Mouse (Mus musculus) spleen, adult 2 months (tissue): ENCODE data around the gene Hhatl. TPM values are rescaled to one million over a fixed set of nuclear protein-coding genes. Genes with fewer than 3 reads are reported as not detected.

Experiments
- DNase-seq, 2 experiments: peaks; one replicate each; pipeline versions ENCODE4 v3.0.0 to v3.0.0-alpha.2; 2012 to 2021; ENCODE audit warnings: low spot score in 2 of 2, low read depth in 1 of 2
- H3K27ac ChIP-seq: fragments of 200-500 bp; 2 replicates; pipeline ENCODE4 v1.5.1; 2012; ENCODE audit warnings: low read length, inconsistent platforms; ENCODE audit not compliant: insufficient read depth
- H3K27me3 ChIP-seq: fragments of 200-500 bp; 2 replicates; pipeline ENCODE4 v1.6.1; 2012; ENCODE audit warnings: mild to moderate bottlenecking, moderate library complexity, low read length, inconsistent platforms; ENCODE audit not compliant: control insufficient read depth, insufficient read depth
- H3K36me3 ChIP-seq: fragments of 200-500 bp; 2 replicates; pipeline ENCODE4 v1.6.1; 2012; ENCODE audit warnings: mild to moderate bottlenecking, low read length, inconsistent platforms; ENCODE audit not compliant: control insufficient read depth, insufficient read depth
- H3K4me1 ChIP-seq: fragments of 200-500 bp; 2 replicates; pipeline ENCODE4 v1.6.1; 2011; ENCODE audit warnings: inconsistent platforms; ENCODE audit not compliant: control insufficient read depth, insufficient read depth, insufficient read length
- H3K4me3 ChIP-seq: fragments of 200-500 bp; 2 replicates; pipeline ENCODE4 v1.5.1; 2011; ENCODE audit warnings: mild to moderate bottlenecking, inconsistent platforms; ENCODE audit not compliant: insufficient read depth, insufficient read length; ENCODE audit errors: extremely low read depth
- CTCF ChIP-seq: fragments of 200-500 bp; IDR thresholded peaks from 2 replicates; pipeline ENCODE4 v1.5.1; 2011; ENCODE audit warnings: mild to moderate bottlenecking, inconsistent platforms; ENCODE audit not compliant: insufficient read depth, insufficient read length, insufficient replicate concordance; ENCODE audit errors: extremely low read depth
- POLR2A ChIP-seq: fragments of 200-500 bp; IDR thresholded peaks from 2 replicates; pipeline ENCODE4 v1.6.1; 2011; ENCODE audit warnings: low read depth, low read length, inconsistent platforms
- WGBS: fragments of 180-500 bp; shearing (Covaris S2); methylation state at CpG from one replicate; pipeline ENCODE4 v1.1.7; 2018; 5-methylcytosine and 5-hydroxymethylcytosine counted together
- polyA plus RNA-seq: library from polyadenylated mRNA; depleted of rRNA; stranded (reverse); fragments of >200 nt; gene quantifications from 2 replicates; pipeline ENCODE4 v1.2.3, GENCODE M21; 2012; rRNA removed

The Hhatl gene
- polyA plus RNA-seq = 0.19 TPM in 1 of 2 replicates, not detected in the other

DNA sequence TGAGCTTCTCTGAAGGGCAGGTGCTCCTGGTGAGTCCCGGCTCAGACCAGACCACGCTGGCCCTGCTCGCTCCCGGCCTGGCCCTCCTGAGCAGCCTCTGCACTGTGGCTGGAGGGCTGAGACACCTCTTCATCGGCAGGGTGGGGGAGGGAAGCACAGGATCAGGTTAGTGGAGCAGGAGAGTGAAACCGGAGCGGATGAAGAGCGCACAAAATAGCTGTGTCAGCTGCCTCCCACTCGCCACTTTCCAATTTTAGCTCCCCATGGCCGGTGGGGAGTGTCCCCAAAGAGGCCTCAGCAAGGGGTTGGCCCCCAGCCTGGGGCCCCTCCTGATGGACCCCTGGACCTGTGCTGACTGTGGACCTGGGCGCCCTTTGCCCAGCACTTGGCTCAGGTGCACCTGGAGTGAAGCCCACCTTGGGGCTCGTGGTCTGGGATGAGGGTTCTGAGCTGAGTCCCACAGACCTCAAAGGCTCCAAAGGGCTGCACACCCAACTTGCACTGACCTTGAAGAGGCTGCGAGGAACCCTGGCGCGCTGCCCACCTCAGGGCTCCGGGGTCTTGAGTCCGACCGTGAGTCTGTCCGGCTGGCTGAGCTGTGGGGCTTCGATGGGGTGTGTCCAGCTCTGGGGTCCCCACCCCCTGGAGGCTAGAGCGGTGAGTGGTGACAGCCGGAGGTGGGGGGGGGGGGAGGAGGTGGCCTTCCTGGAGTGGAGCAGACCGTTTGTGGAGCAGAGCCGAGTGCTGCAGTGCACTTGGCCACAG lies at the start of gene Hhatl:
Gene Hhatl (minus strand): TSS at position 751 of the 765 bp plus-strand sequence.
- no peaks in the 10 kb centered on the region for H3K27me3 ChIP-seq
- H3K36me3 ChIP-seq = no peaks in the 10 kb centered on the region
- H3K4me3 ChIP-seq = no peak within 1 kb of the TSS
- TF ChIP-seq CTCF (no peak), POLR2A (no peak)
- no peak for DNase-seq
- H3K27ac ChIP-seq = no peak within 1 kb of the TSS
- 52% methylated on average over 24 of the region's 24 CpGs for WGBS
- H3K4me1 ChIP-seq = no peaks in the 10 kb centered on the region

DNA sequence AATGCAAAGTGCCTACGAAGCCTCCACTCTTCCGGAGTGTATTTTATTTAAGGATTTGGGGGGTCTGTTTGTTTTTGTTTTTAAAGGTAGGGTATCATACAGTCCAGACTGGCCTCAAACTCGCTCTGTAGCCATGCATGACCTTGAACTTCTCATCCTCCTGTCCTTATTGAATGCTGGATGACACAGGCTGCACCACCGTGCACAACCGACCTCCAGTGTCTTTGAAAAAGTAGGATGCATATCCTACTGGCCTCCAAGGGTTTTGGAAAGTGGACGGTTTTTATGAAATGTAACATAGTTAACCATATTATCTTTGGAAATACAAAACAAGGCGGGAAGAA lies 47.3 kb upstream of the Hhatl start:
- no peak for DNase-seq
- Histone ChIP-seq H3K4me3 (peak overlapping the region; percentile 45; the same call in 1 of the 2 replicates), H3K27me3 (no peaks in the 10 kb centered on the region), H3K4me1 (no peaks in the 10 kb centered on the region), H3K36me3 (no peaks in the 10 kb centered on the region), H3K27ac (no peak overlapping the region)
- WGBS = 45% methylated on average over 7 of the region's 7 CpGs
- TF ChIP-seq POLR2A (no peak), CTCF (no peak)

DNA sequence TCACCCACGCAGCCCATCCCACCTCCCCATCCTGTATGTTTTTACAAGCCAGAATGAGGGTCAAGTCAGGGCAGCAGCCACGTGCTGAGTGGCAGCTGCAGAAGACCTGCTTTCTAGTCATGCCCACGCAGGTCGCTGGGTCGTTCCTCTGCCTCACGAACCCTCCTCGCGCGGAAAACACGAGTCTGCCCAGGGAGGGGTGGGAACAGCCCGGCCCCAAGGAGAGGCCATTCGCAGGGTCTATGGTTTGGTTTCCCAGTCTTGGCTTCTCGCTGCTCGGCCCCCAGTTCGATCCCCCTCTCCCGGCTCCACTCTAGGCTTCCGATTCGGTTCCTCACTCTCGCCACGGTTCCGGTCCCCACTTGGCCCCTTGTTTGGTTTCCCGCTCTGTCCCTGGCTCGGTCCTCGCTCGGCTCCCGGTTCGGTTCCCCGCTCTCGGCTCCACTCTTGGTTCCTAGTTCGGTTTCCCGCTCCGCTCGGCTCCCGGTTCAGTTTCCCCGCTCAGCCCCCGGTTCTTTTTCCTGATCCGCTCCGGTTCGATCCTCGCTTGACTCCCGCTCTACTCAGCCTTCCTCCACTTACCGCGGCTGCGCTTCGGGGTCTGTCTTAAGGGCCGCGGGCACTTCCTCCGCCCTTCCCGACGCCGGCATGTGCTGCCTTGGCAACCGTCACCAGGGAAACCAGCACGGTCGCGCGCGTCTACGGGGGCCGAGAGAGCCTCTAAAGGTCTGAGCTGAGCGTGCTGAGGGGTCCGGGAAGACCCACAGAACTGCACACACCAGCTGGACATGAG lies 46.7 kb upstream of the Hhatl start, which contains the start of gene Ccdc13:
Gene Ccdc13 (minus strand): TSS at position 633 of the 793 bp plus-strand sequence.
- 9% methylated on average over 61 of the region's 61 CpGs for WGBS
- TF ChIP-seq CTCF = no peak
- TF ChIP-seq POLR2A = no peak
- Histone ChIP-seq H3K36me3 (no peaks in the 10 kb centered on the region), H3K27me3 (no peaks in the 10 kb centered on the region), H3K4me3 (peak within 1 kb of the TSS; percentile 45; the same call in 1 of the 2 replicates), H3K27ac (no peak within 1 kb of the TSS), H3K4me1 (no peaks in the 10 kb centered on the region)
- DNase-seq = peak in 1 of 2 experiments; percentile 65

DNA sequence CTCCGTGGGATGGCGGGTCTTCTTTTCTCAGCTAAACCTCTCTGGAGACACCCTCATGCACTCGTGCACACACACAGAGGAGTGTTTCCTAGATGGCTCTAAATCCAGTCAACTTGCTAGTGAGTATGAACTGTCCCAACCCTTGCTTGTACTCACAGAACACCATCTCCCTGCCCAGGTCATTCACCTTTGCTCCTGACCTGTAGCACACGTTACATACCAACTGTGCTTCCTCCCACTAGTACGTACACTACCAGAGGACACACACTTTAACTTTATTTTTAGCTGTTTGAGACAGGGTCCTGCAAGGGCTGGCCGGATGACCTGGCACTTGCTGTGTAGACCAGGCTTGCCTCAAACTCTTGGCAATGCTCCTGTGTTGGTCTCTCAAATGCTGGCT lies 45.7 kb upstream of the Hhatl start:
- Histone ChIP-seq H3K27me3 (no peaks in the 10 kb centered on the region), H3K36me3 (no peaks in the 10 kb centered on the region), H3K27ac (no peak overlapping the region), H3K4me1 (no peaks in the 10 kb centered on the region), H3K4me3 (no peak overlapping the region)
- 87% methylated on average over 6 of the region's 6 CpGs for WGBS
- TF ChIP-seq CTCF = no peak
- no peak for TF ChIP-seq POLR2A
- no peak for DNase-seq

DNA sequence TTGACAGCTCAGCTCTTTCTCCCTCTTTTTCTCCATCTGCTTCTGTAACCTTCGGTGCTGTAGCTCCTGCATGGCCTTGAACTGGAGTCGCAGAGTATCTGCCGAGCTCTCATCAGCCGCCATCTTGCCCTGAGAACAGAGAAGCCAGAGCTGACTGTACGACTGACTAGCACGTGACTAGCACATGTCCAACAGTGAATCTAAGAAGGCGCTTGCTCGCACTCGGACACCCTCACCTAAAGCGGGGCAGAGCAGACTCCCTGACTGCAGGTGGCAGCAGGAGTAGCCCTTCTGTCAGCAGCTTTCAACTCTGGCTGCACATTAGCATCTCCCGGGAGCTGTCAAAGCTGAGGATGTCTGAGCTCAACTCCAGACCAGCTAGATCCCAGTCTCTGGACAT lies 41.5 kb upstream of the Hhatl start:
- 89% methylated on average over 11 of the region's 11 CpGs for WGBS
- H3K4me1 ChIP-seq = no peaks in the 10 kb centered on the region
- H3K36me3 ChIP-seq = no peaks in the 10 kb centered on the region
- DNase-seq = no peak
- TF ChIP-seq POLR2A (no peak), CTCF (no peak)
- no peak overlapping the region for H3K4me3 ChIP-seq
- no peak overlapping the region for H3K27ac ChIP-seq
- H3K27me3 ChIP-seq = no peaks in the 10 kb centered on the region

DNA sequence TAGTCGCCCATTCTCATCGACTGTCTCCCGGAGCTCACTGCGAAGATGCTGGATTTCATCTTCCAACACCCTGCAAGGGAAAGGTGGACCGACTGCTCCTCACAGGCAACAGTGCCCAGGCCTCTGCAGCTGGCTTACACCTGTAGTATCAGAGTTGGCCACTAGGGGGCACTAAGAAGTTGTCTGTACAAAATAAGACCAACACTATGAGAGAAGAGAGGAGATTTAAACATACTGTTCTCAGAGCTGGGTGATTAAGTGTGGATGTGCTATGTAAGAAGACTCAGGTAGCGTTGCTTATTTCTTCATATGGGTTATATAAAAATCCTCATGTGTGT lies 38.6 kb upstream of the Hhatl start:
- TF ChIP-seq CTCF (peak; percentile 52; the same call in 1 of the 2 replicates), POLR2A (no peak)

More for the DNA sequence above, 38.6 kb upstream of the Hhatl start:
- no peak overlapping the region for H3K27ac ChIP-seq
- H3K4me1 ChIP-seq = no peaks in the 10 kb centered on the region
- H3K4me3 ChIP-seq = no peak overlapping the region
- H3K27me3 ChIP-seq = no peaks in the 10 kb centered on the region
- H3K36me3 ChIP-seq = no peaks in the 10 kb centered on the region
- peak; percentile 41 to 72 for DNase-seq
- 29% methylated on average over 6 of the region's 6 CpGs for WGBS
